Mouse (Mus musculus) lung, embryonic 14.5 days (tissue): ENCODE data around the gene Itch. TPM values are rescaled to one million over a fixed set of nuclear protein-coding genes. Genes with fewer than 3 reads are reported as not detected.
A peak's percentile ranks its signal among the peaks of the same experiment; 100 is the strongest.

Experiments
- ATAC-seq: fragments of 200-750 bp; cut with Nextera tagmentation; 2 replicates; pipeline ENCODE4 v1.8.0; 2017; ENCODE audit warnings: mild to moderate bottlenecking, moderate TSS enrichment, moderate library complexity; ENCODE audit not compliant: insufficient read depth
- DNase-seq: peaks from one replicate; pipeline ENCODE4 v3.0.0-alpha.2; 2015
- H3K27ac ChIP-seq: fragments of 300-500 bp; sonication (generic); 2 replicates; pipeline ENCODE4 v1.5.1; 2014; ENCODE audit warnings: low read depth, mild to moderate bottlenecking, moderate library complexity
- H3K27me3 ChIP-seq: fragments of 300-500 bp; sonication (generic); 2 replicates; pipeline ENCODE4 v1.6.1; 2014; ENCODE audit warnings: low read length, control low read depth; ENCODE audit not compliant: insufficient read depth
- H3K36me3 ChIP-seq: fragments of 300-500 bp; sonication (generic); 2 replicates; pipeline ENCODE4 v1.6.1; 2014; ENCODE audit warnings: control low read depth; ENCODE audit not compliant: insufficient read depth
- H3K4me1 ChIP-seq: fragments of 300-500 bp; sonication (generic); 2 replicates; pipeline ENCODE4 v1.6.1; 2014; ENCODE audit warnings: antibody characterized with exemption, control low read depth; ENCODE audit not compliant: insufficient read depth
- H3K4me2 ChIP-seq: fragments of 300-500 bp; sonication (generic); 2 replicates; pipeline ENCODE4 v1.6.1; 2014; ENCODE audit warnings: mild to moderate bottlenecking
- H3K4me3 ChIP-seq: fragments of 300-500 bp; sonication (generic); 2 replicates; pipeline ENCODE4 v1.5.1; 2014; ENCODE audit warnings: low read depth, low read length
- H3K9ac ChIP-seq: fragments of 300-500 bp; sonication (generic); 2 replicates; pipeline ENCODE4 v1.6.1; 2014
- H3K9me3 ChIP-seq: fragments of 300-500 bp; sonication (generic); 2 replicates; pipeline ENCODE4 v1.6.1; 2016; ENCODE audit warnings: low read depth, low read length, control low read depth
- CTCF ChIP-seq: IDR thresholded peaks from 2 replicates; pipeline ENCODE4 v1.5.1; 2016; ENCODE audit warnings: antibody characterized with exemption, low read depth
- WGBS: fragments of 180-500 bp; shearing (Covaris S2); extraction: QIAGEN DNeasy Blood & Tissue Kit; methylation state at CpG from one replicate; pipeline ENCODE4 v1.1.7; 2014; 5-methylcytosine and 5-hydroxymethylcytosine counted together
- polyA plus RNA-seq: library from polyadenylated mRNA; unstranded; fragments of >200 nt; fragmentation: Nextera tagmentation; extraction: Ambion mirVana; gene quantifications from 2 replicates; pipeline ENCODE4 v1.2.1, GENCODE M21; 2014

The Itch gene
- polyA plus RNA-seq, result 52.9 and 57.1 TPM in 2 replicates

- WGBS, result 2% methylated on average over 63 of the region's 65 CpGs
- Histone ChIP-seq H3K27ac (peak within 1 kb of the TSS; percentile 88), H3K4me2 (peak within 1 kb of the TSS; percentile 74), H3K27me3 (no peaks in the 10 kb centered on the region), H3K9ac (peak within 1 kb of the TSS; percentile 91), H3K4me1 (peaks cover 16% of the 10 kb centered on the region), H3K36me3 (peaks cover 7% of the 10 kb centered on the region), H3K4me3 (peak within 1 kb of the TSS; percentile 92), H3K9me3 (no peaks in the 10 kb centered on the region)
- DNase-seq (peak; percentile 97), ATAC-seq (peak; percentile 97)
- no peak for TF ChIP-seq CTCF
These were observed at the start of gene Itch for GRCm38 (mm10) chr2:155133011-155133976. Gene Itch, plus strand, starts transcription at chr2:155133509.

GRCm38 (mm10) chr2:155084546-155084945 lies 48.8 kb upstream of the Itch start:
- no peaks in the 10 kb centered on the region for H3K9me3 ChIP-seq
- H3K27me3 ChIP-seq, result no peaks in the 10 kb centered on the region
- no peak overlapping the region for H3K4me3 ChIP-seq
- DNase-seq (no peak), ATAC-seq (no peak)
- no peak overlapping the region for H3K4me2 ChIP-seq
- TF ChIP-seq CTCF, result no peak
- 78% methylated on average over 5 of the region's 5 CpGs for WGBS
- H3K9ac ChIP-seq, result no peak overlapping the region
- H3K27ac ChIP-seq, result no peak overlapping the region
- H3K36me3 ChIP-seq, result no peaks in the 10 kb centered on the region
- no peaks in the 10 kb centered on the region for H3K4me1 ChIP-seq

- Histone ChIP-seq H3K27ac (no peak overlapping the region), H3K9ac (no peak overlapping the region), H3K4me3 (no peak overlapping the region), H3K4me2 (no peak overlapping the region), H3K27me3 (no peaks in the 10 kb centered on the region), H3K4me1 (no peaks in the 10 kb centered on the region), H3K9me3 (no peaks in the 10 kb centered on the region), H3K36me3 (no peaks in the 10 kb centered on the region)
- no peak for DNase-seq
- ATAC-seq, result no peak
- TF ChIP-seq CTCF, result no peak
- WGBS, result 81% methylated on average over 5 of the region's 5 CpGs
These were observed 47.0 kb upstream of the Itch start for GRCm38 (mm10) chr2:155086328-155086727.

- Histone ChIP-seq H3K27ac (no peak overlapping the region), H3K4me3 (no peak overlapping the region), H3K4me1 (no peaks in the 10 kb centered on the region), H3K9me3 (no peaks in the 10 kb centered on the region), H3K36me3 (no peaks in the 10 kb centered on the region), H3K27me3 (no peaks in the 10 kb centered on the region), H3K9ac (no peak overlapping the region), H3K4me2 (no peak overlapping the region)
- no peak for DNase-seq
- ATAC-seq, result no peak
- 58% methylated on average over 6 of the region's 6 CpGs for WGBS
- no peak for TF ChIP-seq CTCF
These were observed 45.0 kb upstream of the Itch start for GRCm38 (mm10) chr2:155088264-155088663.

- Histone ChIP-seq H3K9me3 (no peaks in the 10 kb centered on the region), H3K36me3 (no peaks in the 10 kb centered on the region), H3K27ac (no peak overlapping the region), H3K4me1 (no peaks in the 10 kb centered on the region), H3K9ac (no peak overlapping the region), H3K4me2 (no peak overlapping the region), H3K4me3 (no peak overlapping the region), H3K27me3 (no peaks in the 10 kb centered on the region)
- 52% methylated on average over 13 of the region's 13 CpGs for WGBS
- no peak for ATAC-seq
- no peak for DNase-seq
- TF ChIP-seq CTCF, result no peak
These were observed 42.2 kb upstream of the Itch start for GRCm38 (mm10) chr2:155090909-155091742.

- WGBS, result 73% methylated on average over 3 of the region's 3 CpGs
- H3K4me2 ChIP-seq, result no peak overlapping the region
- no peaks in the 10 kb centered on the region for H3K27me3 ChIP-seq
- ATAC-seq (no peak), DNase-seq (no peak)
- H3K9me3 ChIP-seq, result no peaks in the 10 kb centered on the region
- no peak overlapping the region for H3K27ac ChIP-seq
- no peaks in the 10 kb centered on the region for H3K4me1 ChIP-seq
- H3K9ac ChIP-seq, result no peak overlapping the region
- no peak overlapping the region for H3K4me3 ChIP-seq
- no peak for TF ChIP-seq CTCF
- no peaks in the 10 kb centered on the region for H3K36me3 ChIP-seq
These were observed 41.6 kb upstream of the Itch start for GRCm38 (mm10) chr2:155091743-155092075.

- no peak overlapping the region for H3K4me3 ChIP-seq
- WGBS, result 24% methylated on average over 4 of the region's 4 CpGs
- H3K27me3 ChIP-seq, result no peaks in the 10 kb centered on the region
- no peaks in the 10 kb centered on the region for H3K4me1 ChIP-seq
- no peak overlapping the region for H3K9ac ChIP-seq
- no peaks in the 10 kb centered on the region for H3K36me3 ChIP-seq
- H3K9me3 ChIP-seq, result no peaks in the 10 kb centered on the region
- no peak for TF ChIP-seq CTCF
- no peak overlapping the region for H3K4me2 ChIP-seq
- ATAC-seq, result no peak
- no peak for DNase-seq
- no peak overlapping the region for H3K27ac ChIP-seq
These were observed 39.9 kb upstream of the Itch start for GRCm38 (mm10) chr2:155093418-155093817.
